Mouse (Mus musculus) kidney, adult 2 months (tissue): ENCODE results near the gene Tesc. TPM values are rescaled to one million over a fixed set of nuclear protein-coding genes. Genes with fewer than 3 reads are reported as not detected.
A peak's percentile ranks its signal among the peaks of the same experiment; 100 is the strongest.

Experiments used
- DNase-seq: peaks from one replicate; pipeline ENCODE4 v3.0.0; 2021
- H3K27ac ChIP-seq: fragments of 200-500 bp; 2 replicates; pipeline ENCODE4 v1.5.1; 2012; ENCODE audit warnings: low read depth, low read length, control low read depth, inconsistent platforms; ENCODE audit not compliant: insufficient read depth
- H3K27me3 ChIP-seq: fragments of 200-500 bp; replicated peaks from 2 replicates; pipeline ENCODE4 v1.6.1; 2012; ENCODE audit warnings: mild to moderate bottlenecking, moderate library complexity, low read length, inconsistent platforms; ENCODE audit not compliant: control insufficient read depth, insufficient read depth
- H3K36me3 ChIP-seq: fragments of 200-500 bp; 2 replicates; pipeline ENCODE4 v1.6.1; 2012; ENCODE audit warnings: mild to moderate bottlenecking, moderate library complexity, low read length, inconsistent platforms; ENCODE audit not compliant: control insufficient read depth, insufficient read depth
- H3K4me1 ChIP-seq: fragments of 200-500 bp; 2 replicates; pipeline ENCODE4 v1.6.1; 2011; ENCODE audit warnings: low read length; ENCODE audit not compliant: control insufficient read depth, insufficient read depth
- H3K4me3 ChIP-seq: fragments of 200-500 bp; 2 replicates; pipeline ENCODE4 v1.5.1; 2011; ENCODE audit warnings: mild to moderate bottlenecking, low read depth, low read length, control low read depth; ENCODE audit not compliant: insufficient read depth
- CTCF ChIP-seq: fragments of 200-500 bp; conservative IDR thresholded peaks from 2 replicates; pipeline ENCODE4 v1.5.1; 2011; ENCODE audit warnings: low read depth, mild to moderate bottlenecking, control low read depth, low read length, moderate library complexity, mixed read lengths; ENCODE audit not compliant: insufficient read depth, insufficient read length
- POLR2A ChIP-seq: fragments of 200-500 bp; IDR thresholded peaks from one replicate; pipeline ENCODE4 v1.6.1; 2011; ENCODE audit warnings: low read depth, low read length, control low read depth
- WGBS: fragments of 180-500 bp; shearing (Covaris S2); methylation state at CpG from one replicate; pipeline ENCODE4 v1.1.7; 2018; 5-methylcytosine and 5-hydroxymethylcytosine counted together
- polyA plus RNA-seq: library from polyadenylated mRNA; depleted of rRNA; stranded (reverse); fragments of >200 nt; gene quantifications from 2 replicates; pipeline ENCODE4 v1.2.3, GENCODE M21; 2012

The Tesc gene
- polyA plus RNA-seq, 1 experiment: 33.3 TPM

- WGBS: 95% methylated on average over 18 of the region's 18 CpGs
- TF ChIP-seq CTCF: no peak
- no peak for TF ChIP-seq POLR2A
- no peak for DNase-seq
- no peaks in the 10 kb centered on the region for H3K27me3 ChIP-seq
- H3K36me3 ChIP-seq: no peaks in the 10 kb centered on the region
- H3K4me3 ChIP-seq: no peak overlapping the region
- peaks cover 16% of the 10 kb centered on the region; the same call in 1 of the 2 replicates for H3K4me1 ChIP-seq
- no peak overlapping the region for H3K27ac ChIP-seq
Observed at GRCm38 (mm10) chr5:118061391-118061790, 33.8 kb downstream of the Tesc start.

GRCm38 (mm10) chr5:118063181-118063621 lies 35.7 kb downstream of the Tesc start:
- TF ChIP-seq CTCF (no peak), POLR2A (no peak)
- Histone ChIP-seq H3K4me3 (no peak overlapping the region), H3K27ac (no peak overlapping the region), H3K4me1 (peaks cover 17% of the 10 kb centered on the region; the same call in 1 of the 2 replicates), H3K27me3 (no peaks in the 10 kb centered on the region), H3K36me3 (no peaks in the 10 kb centered on the region)
- no peak for DNase-seq
- WGBS: 75% methylated on average over 8 of the region's 8 CpGs

GRCm38 (mm10) chr5:118064284-118064901 lies 36.9 kb downstream of the Tesc start:
- H3K4me3 ChIP-seq: no peak overlapping the region
- WGBS: 63% methylated on average over 10 of the region's 10 CpGs
- H3K4me1 ChIP-seq: peaks cover 17% of the 10 kb centered on the region; the same call in 1 of the 2 replicates
- no peaks in the 10 kb centered on the region for H3K36me3 ChIP-seq
- no peak for DNase-seq
- H3K27ac ChIP-seq: peak overlapping the region; percentile 88; the same call in 1 of the 2 replicates
- no peaks in the 10 kb centered on the region for H3K27me3 ChIP-seq
- TF ChIP-seq POLR2A (no peak), CTCF (no peak)

GRCm38 (mm10) chr5:118065516-118066255 lies 38.1 kb downstream of the Tesc start:
- Histone ChIP-seq H3K4me3 (no peak overlapping the region), H3K27me3 (no peaks in the 10 kb centered on the region), H3K36me3 (no peaks in the 10 kb centered on the region), H3K27ac (peak overlapping the region; percentile 88), H3K4me1 (peaks cover 17% of the 10 kb centered on the region; the same call in 1 of the 2 replicates)
- TF ChIP-seq POLR2A: peak; percentile 2
- TF ChIP-seq CTCF: no peak
- DNase-seq: peak; percentile 94
- 52% methylated on average over 19 of the region's 19 CpGs for WGBS

GRCm38 (mm10) chr5:118066828-118067227 lies 39.3 kb downstream of the Tesc start:
- H3K36me3 ChIP-seq: no peaks in the 10 kb centered on the region
- 62% methylated on average over 5 of the region's 5 CpGs for WGBS
- H3K27me3 ChIP-seq: no peaks in the 10 kb centered on the region
- TF ChIP-seq POLR2A (no peak), CTCF (peak; percentile 77)
- no peak overlapping the region for H3K27ac ChIP-seq
- DNase-seq: peak; percentile 69
- no peak overlapping the region for H3K4me3 ChIP-seq
- H3K4me1 ChIP-seq: peaks cover 17% of the 10 kb centered on the region; the same call in 1 of the 2 replicates

GRCm38 (mm10) chr5:118067572-118067971 lies 40.0 kb downstream of the Tesc start:
- no peak overlapping the region for H3K27ac ChIP-seq
- H3K4me3 ChIP-seq: no peak overlapping the region
- no peaks in the 10 kb centered on the region for H3K27me3 ChIP-seq
- H3K36me3 ChIP-seq: no peaks in the 10 kb centered on the region
- DNase-seq: no peak
- TF ChIP-seq POLR2A (no peak), CTCF (no peak)
- WGBS: 64% methylated on average over 4 of the region's 4 CpGs
- H3K4me1 ChIP-seq: peaks cover 21% of the 10 kb centered on the region; the same call in 1 of the 2 replicates

- H3K27me3 ChIP-seq: no peaks in the 10 kb centered on the region
- no peak overlapping the region for H3K27ac ChIP-seq
- no peak overlapping the region for H3K4me3 ChIP-seq
- no peak for DNase-seq
- WGBS: 91% methylated on average over 9 of the region's 9 CpGs
- peaks cover 21% of the 10 kb centered on the region; the same call in 1 of the 2 replicates for H3K4me1 ChIP-seq
- TF ChIP-seq POLR2A (no peak), CTCF (no peak)
- H3K36me3 ChIP-seq: no peaks in the 10 kb centered on the region
Observed at GRCm38 (mm10) chr5:118067984-118068494, 40.5 kb downstream of the Tesc start.
